Mouse (Mus musculus) embryonic facial prominence, embryonic 10.5 days (tissue): ENCODE data around the gene Calcb. TPM values are rescaled to one million over a fixed set of nuclear protein-coding genes. Genes with fewer than 3 reads are reported as not detected.
A peak's percentile ranks its signal among the peaks of the same experiment; 100 is the strongest.
"Not testable (repeated sequence)": the region's sequence is repeated elsewhere in the genome, so short reads cannot be mapped to it uniquely, and the experiment has no call there.

Experiments
- DNase-seq: peaks from one replicate; pipeline ENCODE4 v3.0.0-alpha.2; 2017; ENCODE audit warnings: low spot score
- H3K27ac ChIP-seq: fragments of 300-500 bp; sonication (generic); replicated peaks from 2 replicates; pipeline ENCODE4 v1.5.1; 2016; ENCODE audit warnings: mild to moderate bottlenecking
- H3K27me3 ChIP-seq: fragments of 300-500 bp; sonication (generic); replicated peaks from 2 replicates; pipeline ENCODE4 v1.6.1; 2016; ENCODE audit warnings: low read depth, mild to moderate bottlenecking; ENCODE audit not compliant: poor library complexity, severe bottlenecking
- H3K36me3 ChIP-seq: fragments of 300-500 bp; sonication (generic); replicated peaks from 2 replicates; pipeline ENCODE4 v1.6.1; 2016; ENCODE audit warnings: mild to moderate bottlenecking, moderate library complexity
- H3K4me1 ChIP-seq: fragments of 300-500 bp; sonication (generic); 2 replicates; pipeline ENCODE4 v1.6.1; 2016
- H3K4me3 ChIP-seq: fragments of 300-500 bp; sonication (generic); 2 replicates; pipeline ENCODE4 v1.5.1; 2016; ENCODE audit warnings: mild to moderate bottlenecking, moderate library complexity
- H3K9me3 ChIP-seq: fragments of 300-500 bp; sonication (generic); 2 replicates; pipeline ENCODE4 v1.6.1; 2016; ENCODE audit warnings: mild to moderate bottlenecking
- WGBS: fragments of 180-500 bp; shearing (Covaris S2); methylation state at CpG from one replicate; pipeline ENCODE4 v1.1.7; 2016; 5-methylcytosine and 5-hydroxymethylcytosine counted together
- polyA plus RNA-seq: library from polyadenylated mRNA; unstranded; fragments of >200 nt; fragmentation: Nextera tagmentation; extraction: Ambion mirVana; gene quantifications from 2 replicates; pipeline ENCODE4 v1.2.1, GENCODE M21; 2016

Calcb gene
- polyA plus RNA-seq = not detected in 2 replicates

DNA sequence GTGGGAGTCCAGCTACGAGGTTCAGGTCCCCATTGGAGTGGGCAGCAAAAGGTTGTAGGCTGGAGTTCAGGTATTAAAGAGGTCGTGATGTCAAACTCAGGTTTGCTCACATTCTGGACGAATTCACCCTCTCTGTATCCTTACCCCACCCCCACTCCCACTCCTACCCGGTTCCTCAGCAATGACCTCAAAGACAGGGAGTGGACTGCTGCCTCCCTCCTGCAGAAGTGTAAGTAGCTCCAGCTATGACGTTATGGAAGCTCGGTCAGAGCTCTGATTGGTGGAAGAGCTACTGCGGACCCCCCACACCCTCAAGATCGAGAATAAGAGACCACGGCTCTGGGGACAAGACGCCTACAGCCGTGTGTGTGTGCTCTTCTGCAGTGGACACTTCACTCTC, at the start of gene Calcb:
Gene Calcb, plus strand, starts transcription at position 344 of the 400 bp plus-strand sequence.
- H3K27me3 ChIP-seq = peaks cover 58% of the 10 kb centered on the region
- no peaks in the 10 kb centered on the region for H3K9me3 ChIP-seq
- no peak for DNase-seq
- peak within 1 kb of the TSS; percentile 37 for H3K4me3 ChIP-seq
- H3K27ac ChIP-seq = no peak within 1 kb of the TSS
- peaks cover 28% of the 10 kb centered on the region for H3K4me1 ChIP-seq
- 7% methylated on average over 11 of the region's 11 CpGs for WGBS
- H3K36me3 ChIP-seq = no peaks in the 10 kb centered on the region

DNA sequence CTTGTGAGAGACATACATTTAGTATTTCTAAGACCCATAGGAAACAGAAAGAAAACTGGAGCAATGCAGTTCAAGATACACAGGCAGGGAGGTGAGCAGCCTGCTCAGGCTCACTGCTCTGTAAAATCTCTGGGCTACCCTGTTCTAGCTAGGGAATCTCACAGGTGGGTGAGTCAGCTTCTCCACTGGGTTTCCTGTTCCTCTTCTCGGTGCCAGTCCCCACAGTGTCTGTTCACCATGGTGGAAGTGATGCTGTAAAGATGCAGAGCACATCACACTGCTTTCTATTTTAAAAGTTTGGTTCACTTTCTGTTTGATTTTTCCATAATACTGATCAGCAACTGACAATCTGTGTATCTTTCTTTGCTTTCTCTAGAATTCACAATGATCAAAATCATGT, 47.0 kb upstream of the Calcb start:
- 72% methylated on average over 1 of the region's 1 CpGs for WGBS
- Histone ChIP-seq H3K4me3 (no peak overlapping the region), H3K9me3 (no peaks in the 10 kb centered on the region), H3K27ac (no peak overlapping the region), H3K27me3 (no peaks in the 10 kb centered on the region), H3K36me3 (no peaks in the 10 kb centered on the region), H3K4me1 (no peaks in the 10 kb centered on the region)
- no peak for DNase-seq

DNA sequence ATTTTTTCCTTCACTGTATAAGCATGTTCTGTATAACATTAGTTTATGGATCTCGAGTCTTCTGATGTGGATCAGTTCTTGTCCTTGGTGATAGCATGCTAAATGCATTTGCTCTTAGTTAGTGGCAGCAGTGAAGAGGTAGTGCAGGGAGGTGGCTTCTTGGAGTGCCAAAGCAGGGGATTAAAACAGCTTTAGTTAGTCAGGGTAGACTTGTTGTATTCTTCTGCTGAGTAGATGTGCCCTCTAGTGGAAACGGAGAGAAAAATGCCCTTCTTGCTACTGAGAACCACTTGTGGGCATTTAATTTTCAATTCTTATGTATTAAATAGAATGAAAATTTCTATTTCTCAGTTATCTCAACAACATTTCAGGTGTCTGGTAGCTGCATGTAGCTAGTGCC, 45.7 kb upstream of the Calcb start:
- no peak overlapping the region for H3K4me3 ChIP-seq
- H3K27me3 ChIP-seq = no peaks in the 10 kb centered on the region
- no peaks in the 10 kb centered on the region for H3K9me3 ChIP-seq
- H3K27ac ChIP-seq = no peak overlapping the region
- WGBS = 26% methylated on average over 2 of the region's 2 CpGs
- no peak for DNase-seq
- no peaks in the 10 kb centered on the region for H3K36me3 ChIP-seq
- H3K4me1 ChIP-seq = no peaks in the 10 kb centered on the region

DNA sequence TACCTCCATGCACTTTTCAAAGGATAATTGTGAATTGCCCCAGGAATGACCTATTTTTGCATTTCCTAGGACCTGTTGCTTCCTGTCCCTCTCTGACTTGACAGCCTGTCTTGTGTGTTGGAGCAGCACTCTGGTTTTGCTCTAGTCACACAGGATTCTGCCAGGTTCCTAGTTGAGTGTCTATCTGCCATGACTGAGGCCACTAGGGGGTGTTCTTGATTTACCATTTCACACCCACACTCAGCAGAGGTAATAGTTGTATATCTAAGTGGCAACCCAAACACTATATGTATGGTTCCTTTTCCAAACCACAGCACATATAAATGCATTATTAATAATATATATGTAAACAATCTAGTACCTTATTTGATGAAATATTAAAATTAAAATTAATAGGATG, 26.1 kb upstream of the Calcb start:
- DNase-seq = no peak
- H3K27ac ChIP-seq = no peak overlapping the region
- no peaks in the 10 kb centered on the region for H3K27me3 ChIP-seq
- no peak overlapping the region for H3K4me3 ChIP-seq
- peaks cover under 1% of the 10 kb centered on the region; the same call in 1 of the 2 replicates for H3K9me3 ChIP-seq
- no peaks in the 10 kb centered on the region for H3K4me1 ChIP-seq
- H3K36me3 ChIP-seq = no peaks in the 10 kb centered on the region

DNA sequence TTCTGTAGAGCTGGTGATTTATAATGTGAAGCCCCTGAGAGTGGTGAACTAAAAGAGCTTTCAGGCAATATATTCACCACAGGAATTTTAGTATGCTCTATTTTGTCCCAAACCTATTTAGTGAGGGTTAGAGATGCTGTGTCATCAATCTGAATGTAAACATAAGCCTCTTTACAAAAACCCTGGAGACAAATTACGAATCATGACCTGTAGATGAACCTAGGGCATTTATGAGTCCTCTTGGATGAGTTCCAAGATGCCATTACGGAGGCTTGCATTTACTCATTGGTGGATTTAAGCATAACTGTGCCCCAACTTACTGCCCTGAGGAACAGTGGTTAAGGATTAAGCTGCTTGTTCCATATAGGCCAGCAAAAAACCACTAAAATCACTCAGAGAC, 17.6 kb upstream of the Calcb start:
- H3K9me3 ChIP-seq = no peaks in the 10 kb centered on the region
- no peak overlapping the region for H3K27ac ChIP-seq
- 79% methylated on average over 2 of the region's 2 CpGs for WGBS
- H3K36me3 ChIP-seq = no peaks in the 10 kb centered on the region
- H3K27me3 ChIP-seq = no peaks in the 10 kb centered on the region
- H3K4me3 ChIP-seq = no peak overlapping the region
- no peaks in the 10 kb centered on the region for H3K4me1 ChIP-seq
- no peak for DNase-seq

DNA sequence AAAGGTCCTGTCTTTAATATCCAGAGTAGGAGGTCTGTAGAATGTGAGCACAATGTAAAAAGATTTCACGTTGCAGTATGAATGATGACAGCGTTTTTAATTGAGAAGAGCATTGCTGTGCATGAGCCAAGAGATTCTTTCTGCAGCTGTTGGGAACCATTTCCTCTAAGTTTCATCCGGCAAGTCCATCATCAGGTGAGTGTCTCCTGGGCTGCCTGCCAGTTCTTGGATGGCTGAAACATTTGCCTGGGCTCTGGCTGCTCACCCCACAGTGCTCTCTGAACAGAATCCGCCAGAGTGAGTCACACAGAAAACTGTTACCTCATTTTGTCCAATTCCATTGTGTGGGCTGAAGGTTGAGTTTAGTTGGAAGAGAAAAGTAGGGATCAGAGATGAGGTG, 11.7 kb upstream of the Calcb start:
- H3K4me1 ChIP-seq = no peaks in the 10 kb centered on the region
- 82% methylated on average over 4 of the region's 4 CpGs for WGBS
- H3K36me3 ChIP-seq = no peaks in the 10 kb centered on the region
- no peak overlapping the region for H3K4me3 ChIP-seq
- H3K9me3 ChIP-seq = no peaks in the 10 kb centered on the region
- no peaks in the 10 kb centered on the region for H3K27me3 ChIP-seq
- no peak overlapping the region for H3K27ac ChIP-seq
- no peak for DNase-seq

DNA sequence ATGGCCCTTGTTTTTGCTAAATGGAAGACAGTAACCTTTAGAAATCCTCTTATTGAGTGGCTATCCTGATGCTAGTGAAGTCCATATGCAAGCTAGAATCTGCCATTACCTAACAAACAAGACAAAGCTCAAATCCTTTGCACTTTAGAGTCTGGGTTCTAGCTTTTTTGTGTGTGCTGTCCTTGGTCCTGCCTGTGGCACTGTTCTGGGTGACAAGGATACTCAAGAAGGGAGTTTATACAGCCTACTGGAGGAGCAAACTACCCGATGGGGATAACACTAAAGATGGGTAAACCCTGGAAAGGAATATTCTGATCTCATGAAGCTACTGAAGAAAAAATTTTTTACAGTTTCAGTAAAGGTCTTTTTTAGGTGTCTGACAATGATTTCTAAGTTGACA, 11.0 kb upstream of the Calcb start:
- 82% methylated on average over 1 of the region's 1 CpGs for WGBS

DNA sequence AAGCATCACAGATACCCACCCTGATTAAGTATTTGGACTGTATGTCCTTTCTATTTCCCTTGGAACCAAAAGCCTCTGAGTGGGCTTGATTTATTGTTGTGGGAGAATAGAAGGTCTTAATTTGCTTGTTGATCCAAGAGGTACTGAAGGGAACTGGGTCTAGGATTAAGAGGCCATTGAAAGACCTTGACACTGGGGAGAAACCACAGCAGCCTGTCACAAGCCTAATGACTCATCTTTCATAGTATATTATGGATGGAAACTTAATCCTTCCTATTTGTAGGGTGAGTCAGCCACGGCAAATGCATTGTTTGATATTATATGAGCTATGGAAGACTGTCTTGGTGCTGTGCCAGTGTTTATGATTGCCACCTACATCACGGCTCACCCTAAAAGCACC, 8.0 kb upstream of the Calcb start:
- no peaks in the 10 kb centered on the region for H3K36me3 ChIP-seq
- no peaks in the 10 kb centered on the region for H3K9me3 ChIP-seq
- H3K27ac ChIP-seq = no peak overlapping the region
- no peak overlapping the region for H3K4me3 ChIP-seq
- no peaks in the 10 kb centered on the region for H3K4me1 ChIP-seq
- H3K27me3 ChIP-seq = no peaks in the 10 kb centered on the region
- WGBS = 90% methylated on average over 2 of the region's 2 CpGs
- DNase-seq = no peak

More for the DNA sequence above, 11.0 kb upstream of the Calcb start:
- DNase-seq = no peak
- Histone ChIP-seq H3K36me3 (no peaks in the 10 kb centered on the region), H3K4me1 (no peaks in the 10 kb centered on the region), H3K9me3 (no peaks in the 10 kb centered on the region), H3K27ac (no peak overlapping the region), H3K27me3 (no peaks in the 10 kb centered on the region), H3K4me3 (no peak overlapping the region)

DNA sequence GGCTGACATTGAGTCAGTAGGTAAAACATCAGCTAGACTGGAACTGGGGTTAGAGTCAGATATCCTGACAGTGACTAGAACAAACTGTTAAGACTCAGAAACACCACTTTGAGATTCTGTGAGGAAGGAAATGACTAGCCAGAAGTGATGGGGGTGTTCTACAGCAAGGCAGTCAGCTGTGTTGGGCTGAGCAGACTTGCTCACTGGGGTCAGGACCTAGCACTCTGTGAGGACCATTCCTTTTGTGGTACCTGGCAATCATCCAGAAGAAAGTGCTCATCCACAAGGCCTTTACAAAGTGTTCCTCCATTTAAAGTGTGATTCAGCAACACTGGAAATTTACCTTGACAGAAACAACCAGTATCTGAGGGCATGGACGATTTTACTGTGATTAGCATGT, 5.9 kb upstream of the Calcb start:
- H3K4me3 ChIP-seq = no peak overlapping the region
- H3K27ac ChIP-seq = no peak overlapping the region
- H3K36me3 ChIP-seq = no peaks in the 10 kb centered on the region
- 81% methylated on average over 1 of the region's 1 CpGs for WGBS
- H3K27me3 ChIP-seq = peaks cover 11% of the 10 kb centered on the region
- DNase-seq = no peak
- peaks cover under 1% of the 10 kb centered on the region for H3K4me1 ChIP-seq
- no peaks in the 10 kb centered on the region for H3K9me3 ChIP-seq

DNA sequence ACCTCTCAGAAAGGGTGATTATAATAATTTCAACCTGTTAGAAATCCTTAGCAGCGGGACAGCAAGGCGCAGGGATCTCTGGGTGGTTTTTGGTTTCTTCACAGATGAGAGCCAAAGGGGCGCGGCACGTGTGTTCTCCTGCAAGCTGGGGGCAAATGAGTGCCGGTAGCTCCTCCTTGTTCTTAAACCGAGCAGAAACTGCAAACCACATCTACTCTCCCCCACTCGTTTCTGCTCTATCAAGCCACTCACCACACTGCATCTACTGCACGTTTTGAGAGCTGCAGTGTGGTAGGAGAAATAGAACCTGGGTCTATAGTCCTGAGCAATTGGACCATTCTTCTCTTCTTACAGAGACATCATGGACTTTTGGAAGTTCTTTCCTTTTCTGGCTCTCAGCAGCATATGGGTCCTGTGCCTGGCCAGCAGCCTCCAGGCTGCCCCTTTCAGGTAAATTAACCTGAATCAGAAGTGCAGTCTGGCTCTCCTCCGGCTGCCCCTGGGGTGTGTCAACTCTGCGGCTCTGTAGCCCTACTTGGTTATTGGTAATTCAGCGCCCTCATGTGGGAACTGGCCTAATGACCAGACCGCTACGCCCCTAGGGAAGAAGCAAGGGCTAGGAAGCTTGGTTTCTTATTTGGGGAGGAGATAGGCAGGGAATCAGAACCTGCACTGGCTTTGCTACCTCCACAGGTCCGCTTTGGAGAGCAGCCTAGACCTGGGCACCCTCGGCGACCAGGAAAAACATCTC, 1.1 kb downstream of the Calcb start:
- Histone ChIP-seq H3K9me3 (no peaks in the 10 kb centered on the region), H3K4me3 (peak overlapping the region; percentile 37), H3K4me1 (peaks cover 28% of the 10 kb centered on the region), H3K27me3 (peaks cover 58% of the 10 kb centered on the region), H3K36me3 (no peaks in the 10 kb centered on the region), H3K27ac (no peak overlapping the region)
- DNase-seq = peak; percentile 61
- 3% methylated on average over 17 of the region's 17 CpGs for WGBS

DNA sequence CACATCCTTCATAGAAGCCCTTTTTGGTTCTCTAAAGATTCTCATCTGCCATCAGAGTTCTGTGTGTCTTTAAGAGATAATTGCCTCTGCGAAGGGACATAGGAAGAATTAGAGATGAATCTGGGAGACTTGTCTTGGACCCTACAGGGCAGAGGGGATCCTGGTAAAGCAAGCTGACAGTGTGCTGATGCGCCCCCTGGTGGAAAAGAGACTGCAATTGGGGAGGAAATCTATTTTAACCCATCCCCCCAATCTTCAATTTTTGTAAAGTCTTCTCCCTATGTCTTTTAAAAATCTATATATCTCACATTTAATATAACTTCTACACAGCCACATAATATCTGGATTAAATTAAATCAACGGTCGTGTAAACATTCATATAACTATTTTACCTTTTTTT, 11.3 kb downstream of the Calcb start:
- H3K4me1 ChIP-seq, H3K36me3 ChIP-seq, H3K9me3 ChIP-seq, H3K4me3 ChIP-seq, H3K27ac ChIP-seq, H3K27me3 ChIP-seq, DNase-seq: not testable (repeated sequence)
- WGBS = 64% methylated on average over 4 of the region's 4 CpGs

DNA sequence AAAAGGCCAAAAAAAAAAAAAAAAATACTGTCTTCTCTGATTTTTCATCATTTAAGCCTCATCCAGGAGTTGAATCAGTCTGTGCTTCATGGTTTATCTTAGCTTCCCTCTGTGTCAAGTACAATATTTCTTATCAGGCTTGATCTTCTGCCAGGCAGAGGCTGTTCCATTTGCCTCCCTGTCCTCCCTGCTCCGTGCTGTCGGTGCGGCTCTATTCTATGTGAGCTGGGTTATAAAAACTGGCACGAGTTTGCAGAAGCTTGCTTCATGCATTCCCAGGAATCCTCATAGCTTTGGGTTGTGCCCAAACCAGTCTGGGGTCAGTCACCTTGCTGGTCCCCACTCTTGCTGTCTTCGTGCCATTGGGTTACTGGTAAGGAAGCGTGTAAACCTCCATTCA, 12.7 kb downstream of the Calcb start:
- H3K9me3 ChIP-seq = no peaks in the 10 kb centered on the region
- DNase-seq = no peak
- no peak overlapping the region for H3K4me3 ChIP-seq
- no peaks in the 10 kb centered on the region for H3K27me3 ChIP-seq
- WGBS = 77% methylated on average over 6 of the region's 6 CpGs
- no peaks in the 10 kb centered on the region for H3K4me1 ChIP-seq
- no peaks in the 10 kb centered on the region for H3K36me3 ChIP-seq
- H3K27ac ChIP-seq = no peak overlapping the region

DNA sequence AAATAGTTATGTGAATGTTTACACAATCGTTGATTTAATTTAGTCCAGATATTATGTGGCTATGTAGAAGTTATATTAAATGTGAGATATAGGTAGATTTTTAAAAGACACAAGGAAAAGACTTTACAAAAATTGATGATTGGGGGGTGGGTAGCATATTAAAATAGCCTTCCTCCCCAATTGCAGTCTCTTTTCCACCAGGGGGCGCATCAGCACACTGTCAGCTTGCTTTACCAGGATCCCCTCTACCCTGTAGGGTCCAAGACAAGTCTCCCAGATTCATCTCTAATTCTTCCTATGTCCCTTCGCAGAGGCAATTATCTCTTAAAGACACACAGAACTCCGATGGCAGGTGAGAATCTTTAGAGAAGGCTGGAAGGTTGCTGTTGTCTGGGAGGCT, 13.3 kb downstream of the Calcb start:
- not testable (repeated sequence) for H3K9me3 ChIP-seq, H3K27ac ChIP-seq, H3K27me3 ChIP-seq, H3K4me3 ChIP-seq, H3K36me3 ChIP-seq, H3K4me1 ChIP-seq, DNase-seq
- 39% methylated on average over 4 of the region's 4 CpGs for WGBS
